Mouse (Mus musculus): ENCODE measurements around the gene Atg10. TPM values are rescaled to one million over a fixed set of nuclear protein-coding genes. Genes with fewer than 3 reads are reported as not detected.

The Atg10 gene
- polyA plus RNA-seq, 1 experiment from 2014 or later, result 7.9 TPM

DNA sequence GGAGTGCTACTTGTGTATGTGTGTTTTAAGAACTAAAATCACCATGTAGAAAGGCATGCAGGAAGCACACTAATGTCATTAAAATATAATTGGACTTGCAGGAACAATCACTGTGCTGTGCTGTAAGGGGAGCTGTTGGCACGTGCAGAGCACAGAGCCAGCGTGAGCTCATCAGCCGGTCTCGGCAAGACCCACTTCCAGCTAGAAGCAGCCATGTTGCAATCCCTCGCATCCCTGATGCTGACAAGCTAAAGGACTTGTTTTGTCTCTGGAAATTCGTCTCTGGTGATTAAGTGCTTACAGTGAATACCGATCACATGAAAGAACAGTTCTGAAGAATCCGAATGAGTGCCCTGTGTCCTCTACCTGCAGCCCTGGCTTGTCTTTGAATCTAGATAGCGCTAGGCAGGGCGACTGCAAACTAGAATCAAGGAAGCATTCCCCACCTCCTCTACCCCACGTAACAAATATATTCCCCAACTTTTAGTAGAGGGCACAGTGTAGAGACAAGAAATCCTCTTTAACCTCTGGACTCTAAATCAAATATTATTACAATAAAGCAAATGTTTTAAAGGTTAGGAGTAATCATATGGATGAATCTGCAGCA lies 184.5 kb downstream of the Atg10 start:
- H3K36me3 ChIP-seq (ENCODE audit: control insufficient read depth, insufficient read depth, low read length), result no peaks in the 10 kb centered on the region
- no peaks in the 10 kb centered on the region for H3K4me1 ChIP-seq (replicated peaks; ENCODE audit: control insufficient read depth, insufficient read depth, low read length)
- WGBS, result 67% methylated on average over 11 of the region's 11 CpGs
- H3K9ac ChIP-seq (ENCODE audit: low read depth, low read length), result no peak overlapping the region
- no peak overlapping the region for H3K4me3 ChIP-seq (ENCODE audit: low read depth, low read length)
- no peaks in the 10 kb centered on the region for H3K27me3 ChIP-seq (replicated peaks; ENCODE audit: control insufficient read depth, insufficient read depth, low read length)
- H3K4me2 ChIP-seq, result no peak overlapping the region
- H3K27ac ChIP-seq (ENCODE audit: low read depth, low read length), result no peak overlapping the region
- H3K9me3 ChIP-seq (ENCODE audit: control insufficient read depth, low read length), result no peaks in the 10 kb centered on the region
- ATAC-seq (replicated peaks; ENCODE audit: low FRiP score), result no peak
- no peak for DNase-seq (ENCODE audit: low spot score)

DNA sequence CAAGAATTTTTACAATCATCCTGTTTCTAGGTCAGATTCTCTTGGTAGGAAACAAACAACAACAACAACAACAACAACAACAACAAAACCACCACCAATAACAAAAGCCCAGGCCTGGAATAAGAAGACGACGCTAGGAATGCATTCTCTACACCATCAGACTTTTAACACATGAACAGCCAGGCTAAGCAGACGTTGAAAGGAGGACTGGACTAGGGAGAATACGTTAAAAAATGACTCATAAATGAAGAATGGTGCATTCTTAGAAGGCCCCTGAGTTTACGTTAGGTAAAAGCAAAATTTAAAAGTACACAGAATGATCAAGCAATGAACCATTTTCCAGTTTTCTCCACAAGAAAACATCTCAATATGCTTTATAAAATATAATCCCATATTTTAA lies 185.1 kb downstream of the Atg10 start:
- no peak overlapping the region for H3K4me3 ChIP-seq (ENCODE audit: low read depth, low read length)
- H3K27me3 ChIP-seq (replicated peaks; ENCODE audit: control insufficient read depth, insufficient read depth, low read length), result no peaks in the 10 kb centered on the region
- no peaks in the 10 kb centered on the region for H3K36me3 ChIP-seq (ENCODE audit: control insufficient read depth, insufficient read depth, low read length)
- no peak overlapping the region for H3K4me2 ChIP-seq
- H3K9ac ChIP-seq (ENCODE audit: low read depth, low read length), result no peak overlapping the region
- no peak for ATAC-seq (replicated peaks; ENCODE audit: low FRiP score)
- DNase-seq (ENCODE audit: low spot score), result no peak
- H3K27ac ChIP-seq (ENCODE audit: low read depth, low read length), result no peak overlapping the region
- no peaks in the 10 kb centered on the region for H3K4me1 ChIP-seq (replicated peaks; ENCODE audit: control insufficient read depth, insufficient read depth, low read length)
- WGBS, result 81% methylated on average over 5 of the region's 5 CpGs
- no peaks in the 10 kb centered on the region for H3K9me3 ChIP-seq (ENCODE audit: control insufficient read depth, low read length)

DNA sequence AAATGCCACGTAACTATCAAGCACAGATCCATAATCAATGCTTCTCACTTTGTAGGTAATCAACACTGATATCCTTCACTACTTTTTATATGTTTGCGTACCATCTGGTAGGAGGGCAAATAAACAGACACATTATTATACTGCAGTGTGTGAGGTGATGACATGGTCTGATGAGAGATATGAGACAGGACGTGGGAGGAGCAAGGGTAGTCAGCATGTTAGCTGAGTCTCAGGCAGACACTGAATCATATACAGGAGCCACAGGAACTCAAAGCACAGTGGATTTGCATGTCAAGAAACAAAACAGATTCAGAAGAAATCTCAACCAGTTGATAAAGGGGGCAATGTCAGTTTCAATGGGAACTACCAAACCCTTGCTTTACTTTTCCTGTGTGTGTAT lies 185.7 kb downstream of the Atg10 start:
- ATAC-seq (replicated peaks; ENCODE audit: low FRiP score), result no peak

DNA sequence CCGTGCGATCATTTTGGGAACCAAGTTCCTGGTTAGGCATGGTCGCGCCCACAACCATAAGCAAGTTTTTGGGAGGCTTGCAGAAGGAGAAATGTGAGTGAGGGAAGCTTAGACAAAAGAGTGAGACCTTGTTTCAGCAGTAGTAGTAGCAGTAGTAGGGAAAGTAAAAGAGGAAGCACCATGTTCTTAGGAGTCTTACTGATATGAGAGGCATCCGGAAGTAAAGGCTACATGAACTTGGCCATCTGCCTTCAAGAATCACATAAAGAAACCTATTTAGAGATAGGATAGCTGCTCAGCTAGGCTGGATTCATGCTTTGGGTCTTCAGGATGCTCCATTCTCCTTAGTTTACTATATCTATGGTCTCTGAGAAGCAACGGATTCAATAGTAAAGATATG lies 186.4 kb downstream of the Atg10 start:
- Histone ChIP-seq H3K4me1 (replicated peaks; ENCODE audit: control insufficient read depth, insufficient read depth, low read length) (no peaks in the 10 kb centered on the region), H3K9me3 (ENCODE audit: control insufficient read depth, low read length) (no peaks in the 10 kb centered on the region), H3K27ac (ENCODE audit: low read depth, low read length) (no peak overlapping the region), H3K9ac (ENCODE audit: low read depth, low read length) (no peak overlapping the region), H3K36me3 (ENCODE audit: control insufficient read depth, insufficient read depth, low read length) (no peaks in the 10 kb centered on the region), H3K4me3 (ENCODE audit: low read depth, low read length) (no peak overlapping the region), H3K27me3 (replicated peaks; ENCODE audit: control insufficient read depth, insufficient read depth, low read length) (no peaks in the 10 kb centered on the region), H3K4me2 (no peak overlapping the region)
- no peak for DNase-seq (ENCODE audit: low spot score)
- WGBS, result 85% methylated on average over 6 of the region's 6 CpGs
- ATAC-seq (replicated peaks; ENCODE audit: low FRiP score), result no peak

More for the DNA sequence above, 185.7 kb downstream of the Atg10 start:
- no peaks in the 10 kb centered on the region for H3K27me3 ChIP-seq (replicated peaks; ENCODE audit: control insufficient read depth, insufficient read depth, low read length)
- no peak overlapping the region for H3K4me3 ChIP-seq (ENCODE audit: low read depth, low read length)
- no peak overlapping the region for H3K27ac ChIP-seq (ENCODE audit: low read depth, low read length)
- no peaks in the 10 kb centered on the region for H3K9me3 ChIP-seq (ENCODE audit: control insufficient read depth, low read length)
- no peaks in the 10 kb centered on the region for H3K4me1 ChIP-seq (replicated peaks; ENCODE audit: control insufficient read depth, insufficient read depth, low read length)
- H3K4me2 ChIP-seq, result no peak overlapping the region
- H3K9ac ChIP-seq (ENCODE audit: low read depth, low read length), result no peak overlapping the region
- no peaks in the 10 kb centered on the region for H3K36me3 ChIP-seq (ENCODE audit: control insufficient read depth, insufficient read depth, low read length)
- no peak for DNase-seq (ENCODE audit: low spot score)
- WGBS, result 87% methylated on average over 3 of the region's 3 CpGs

DNA sequence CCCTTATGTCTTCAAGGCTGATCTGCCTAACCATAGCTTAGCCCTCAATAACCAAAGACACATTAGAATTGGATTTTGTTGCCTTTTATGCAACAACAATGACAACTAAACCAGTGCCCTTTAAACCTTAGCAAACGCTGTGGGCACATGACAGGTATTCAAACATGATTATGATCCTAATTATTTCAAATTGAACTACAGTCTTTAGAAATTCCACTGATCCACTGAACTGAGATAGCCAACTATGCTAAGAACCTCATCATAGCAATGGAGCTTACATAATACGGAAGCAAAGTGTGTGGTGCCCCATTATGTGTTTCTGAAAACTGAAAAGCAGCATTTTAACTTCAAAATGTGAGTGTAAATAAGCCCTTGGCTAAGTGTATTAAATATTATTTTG lies 191.9 kb downstream of the Atg10 start:
- no peak for ATAC-seq (replicated peaks; ENCODE audit: low FRiP score)
- no peaks in the 10 kb centered on the region for H3K36me3 ChIP-seq (ENCODE audit: control insufficient read depth, insufficient read depth, low read length)
- H3K4me2 ChIP-seq, result no peak overlapping the region
- H3K4me1 ChIP-seq (replicated peaks; ENCODE audit: control insufficient read depth, insufficient read depth, low read length), result no peaks in the 10 kb centered on the region
- no peak overlapping the region for H3K9ac ChIP-seq (ENCODE audit: low read depth, low read length)
- no peaks in the 10 kb centered on the region for H3K27me3 ChIP-seq (replicated peaks; ENCODE audit: control insufficient read depth, insufficient read depth, low read length)
- 82% methylated on average over 2 of the region's 2 CpGs for WGBS
- no peak for DNase-seq (ENCODE audit: low spot score)
- no peaks in the 10 kb centered on the region for H3K9me3 ChIP-seq (ENCODE audit: control insufficient read depth, low read length)
- no peak overlapping the region for H3K4me3 ChIP-seq (ENCODE audit: low read depth, low read length)
- H3K27ac ChIP-seq (ENCODE audit: low read depth, low read length), result no peak overlapping the region

DNA sequence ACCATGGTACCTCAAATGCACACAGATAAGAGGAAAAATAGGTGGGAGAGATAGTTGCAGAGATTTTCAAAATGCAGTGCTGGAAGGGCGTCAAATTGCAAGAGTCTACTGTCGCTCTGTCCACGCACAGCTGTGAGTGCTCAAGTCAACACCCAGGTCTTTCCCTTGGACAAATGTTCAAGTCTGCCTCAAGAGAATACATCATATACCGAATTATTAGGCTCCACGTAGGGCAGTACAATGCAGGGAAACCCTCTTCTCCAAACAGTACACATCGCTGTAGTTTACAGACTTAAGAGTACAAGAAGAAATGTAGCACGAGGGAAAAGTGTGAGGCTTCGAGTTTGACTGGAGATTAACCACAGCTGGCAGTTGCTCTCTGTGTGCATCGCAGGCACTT lies 200.3 kb downstream of the Atg10 start:
- ATAC-seq (replicated peaks; ENCODE audit: low FRiP score) (no peak), DNase-seq (ENCODE audit: low spot score) (no peak)
- Histone ChIP-seq H3K9ac (ENCODE audit: low read depth, low read length) (no peak overlapping the region), H3K27ac (ENCODE audit: low read depth, low read length) (no peak overlapping the region), H3K9me3 (ENCODE audit: control insufficient read depth, low read length) (no peaks in the 10 kb centered on the region), H3K27me3 (replicated peaks; ENCODE audit: control insufficient read depth, insufficient read depth, low read length) (no peaks in the 10 kb centered on the region), H3K36me3 (ENCODE audit: control insufficient read depth, insufficient read depth, low read length) (no peaks in the 10 kb centered on the region), H3K4me3 (ENCODE audit: low read depth, low read length) (no peak overlapping the region), H3K4me2 (no peak overlapping the region), H3K4me1 (replicated peaks; ENCODE audit: control insufficient read depth, insufficient read depth, low read length) (no peaks in the 10 kb centered on the region)
- WGBS, result 86% methylated on average over 9 of the region's 9 CpGs

DNA sequence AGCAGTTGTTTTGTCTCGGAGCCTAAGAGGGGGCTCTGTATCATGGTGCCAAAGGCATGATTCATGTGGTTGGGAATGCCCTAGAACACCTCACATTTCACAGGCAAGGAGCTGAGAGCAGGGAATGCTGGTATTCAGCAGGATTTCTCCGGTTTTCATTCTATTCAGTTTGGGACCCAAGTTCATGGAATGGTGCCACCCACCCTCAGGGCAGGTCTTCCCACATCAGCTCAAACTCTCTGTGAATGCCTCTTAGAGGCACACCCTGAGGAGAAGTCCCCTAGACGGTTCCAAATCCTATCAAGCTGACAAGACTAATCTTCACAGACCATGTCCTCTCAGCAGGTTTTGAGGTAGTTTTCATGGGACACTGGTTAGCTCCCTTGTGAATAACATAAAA lies 211.9 kb downstream of the Atg10 start:
- Histone ChIP-seq H3K4me1 (replicated peaks; ENCODE audit: control insufficient read depth, insufficient read depth, low read length) (no peaks in the 10 kb centered on the region), H3K36me3 (ENCODE audit: control insufficient read depth, insufficient read depth, low read length) (no peaks in the 10 kb centered on the region), H3K9ac (ENCODE audit: low read depth, low read length) (no peak overlapping the region), H3K4me3 (ENCODE audit: low read depth, low read length) (no peak overlapping the region), H3K9me3 (ENCODE audit: control insufficient read depth, low read length) (no peaks in the 10 kb centered on the region), H3K27ac (ENCODE audit: low read depth, low read length) (no peak overlapping the region), H3K27me3 (replicated peaks; ENCODE audit: control insufficient read depth, insufficient read depth, low read length) (no peaks in the 10 kb centered on the region), H3K4me2 (no peak overlapping the region)
- 66% methylated on average over 3 of the region's 3 CpGs for WGBS
- ATAC-seq (replicated peaks; ENCODE audit: low FRiP score) (no peak), DNase-seq (ENCODE audit: low spot score) (no peak)

DNA sequence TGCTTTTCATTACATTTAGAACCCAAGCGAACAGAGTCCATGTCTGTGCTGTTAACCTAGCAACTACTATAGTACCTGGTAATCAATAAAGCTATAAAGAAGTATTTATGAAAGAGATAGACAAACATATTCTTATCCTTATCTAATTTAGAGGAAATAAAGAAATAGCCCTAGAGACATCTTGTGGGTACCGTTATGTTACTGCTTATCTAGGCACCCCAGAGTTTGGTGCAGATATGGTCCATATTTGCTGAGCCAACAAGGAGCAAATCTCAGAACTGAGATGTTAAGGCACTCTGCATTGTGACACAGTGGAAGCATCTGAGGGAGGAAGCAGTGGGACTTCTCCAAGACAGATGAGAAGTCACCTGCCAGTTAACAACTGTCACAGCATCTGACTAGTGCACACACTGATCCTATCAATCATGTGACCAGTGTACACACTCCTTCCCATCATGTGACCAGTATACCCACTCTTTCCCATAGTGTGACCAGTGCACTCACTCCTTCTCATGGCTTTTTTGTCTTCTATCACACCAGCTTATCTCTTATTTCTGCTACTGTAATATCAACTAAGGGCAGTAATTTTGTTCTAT lies 228.6 kb downstream of the Atg10 start:
- no peak for ATAC-seq (replicated peaks; ENCODE audit: low FRiP score)
- WGBS, result 63% methylated on average over 2 of the region's 2 CpGs
- H3K36me3 ChIP-seq (ENCODE audit: control insufficient read depth, insufficient read depth, low read length), result no peaks in the 10 kb centered on the region

DNA sequence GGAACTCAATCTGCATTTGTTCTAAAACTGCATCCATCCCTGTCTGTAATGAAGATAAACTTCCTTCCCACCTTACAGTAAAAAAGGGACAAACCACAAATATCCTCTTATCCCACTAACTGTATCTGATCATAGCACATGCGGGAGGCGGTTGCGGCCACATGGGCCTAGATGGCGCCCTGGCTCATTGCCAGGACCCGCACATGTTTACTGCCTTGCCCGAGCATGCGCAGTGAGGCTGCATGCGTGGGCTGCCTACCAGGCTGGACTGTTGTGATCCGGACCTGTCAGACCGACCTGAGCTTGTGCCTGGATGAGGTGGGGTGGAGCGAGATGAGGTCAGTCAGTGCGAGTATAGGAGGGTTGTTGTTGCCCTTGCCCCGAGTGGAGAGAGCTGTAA lies 230.2 kb downstream of the Atg10 start:
- Histone ChIP-seq H3K9ac (ENCODE audit: low read depth, low read length) (no peak overlapping the region), H3K27me3 (replicated peaks; ENCODE audit: control insufficient read depth, insufficient read depth, low read length) (no peaks in the 10 kb centered on the region), H3K9me3 (ENCODE audit: control insufficient read depth, low read length) (no peaks in the 10 kb centered on the region), H3K4me2 (no peak overlapping the region), H3K36me3 (ENCODE audit: control insufficient read depth, insufficient read depth, low read length) (no peaks in the 10 kb centered on the region), H3K4me1 (replicated peaks; ENCODE audit: control insufficient read depth, insufficient read depth, low read length) (no peaks in the 10 kb centered on the region), H3K27ac (ENCODE audit: low read depth, low read length) (no peak overlapping the region), H3K4me3 (ENCODE audit: low read depth, low read length) (no peak overlapping the region)
- DNase-seq (ENCODE audit: low spot score) (no peak), ATAC-seq (replicated peaks; ENCODE audit: low FRiP score) (no peak)
- WGBS, result 76% methylated on average over 13 of the region's 13 CpGs

More for the DNA sequence above, 228.6 kb downstream of the Atg10 start:
- Histone ChIP-seq H3K9me3 (ENCODE audit: control insufficient read depth, low read length) (no peaks in the 10 kb centered on the region), H3K4me1 (replicated peaks; ENCODE audit: control insufficient read depth, insufficient read depth, low read length) (no peaks in the 10 kb centered on the region), H3K4me2 (no peak overlapping the region), H3K4me3 (ENCODE audit: low read depth, low read length) (no peak overlapping the region), H3K27ac (ENCODE audit: low read depth, low read length) (no peak overlapping the region), H3K9ac (ENCODE audit: low read depth, low read length) (no peak overlapping the region), H3K27me3 (replicated peaks; ENCODE audit: control insufficient read depth, insufficient read depth, low read length) (no peaks in the 10 kb centered on the region)
- DNase-seq (ENCODE audit: low spot score), result no peak
